Mouse (Mus musculus): ENCODE measurements around the gene 4932438A13Rik. TPM values are rescaled to one million over a fixed set of nuclear protein-coding genes. Genes with fewer than 3 reads are reported as not detected.

The 4932438A13Rik gene
- polyA plus RNA-seq (2015; fragmentation: Nextera tagmentation; extraction: Ambion mirVana), result 95.7 and 95.9 TPM in 2 replicates

- peak; percentile 99 for ATAC-seq
These were observed at the start of gene 4932438A13Rik for GRCm38 (mm10) chr3:36862721-36863275. Gene 4932438A13Rik, plus strand, starts transcription at chr3:36863104.

DNA sequence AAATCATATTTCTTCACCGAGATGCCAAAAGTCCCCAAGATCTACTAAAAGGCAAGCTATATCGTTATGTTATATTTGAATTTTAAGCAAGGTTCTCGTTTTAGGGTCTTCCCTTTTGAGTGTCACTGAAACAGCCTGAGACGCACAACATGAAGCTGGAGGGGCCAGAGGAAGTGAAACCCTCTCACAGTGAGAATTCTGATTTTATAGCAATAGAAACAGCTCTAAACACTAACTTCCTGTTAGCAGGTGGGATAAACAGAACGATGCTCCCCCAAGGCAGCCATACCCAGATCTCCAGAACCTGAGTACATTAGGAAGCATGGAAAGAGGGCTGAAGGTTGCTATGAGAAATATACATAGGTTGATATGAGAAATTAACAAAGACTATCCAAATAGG is 46.3 kb upstream of the 4932438A13Rik start:
- H3K27me3 ChIP-seq (ENCODE audit: control insufficient read depth, insufficient read depth, low read depth, low read length), result no peaks in the 10 kb centered on the region
- H3K4me1 ChIP-seq (ENCODE audit: control insufficient read depth, insufficient read depth, low read length), result no peaks in the 10 kb centered on the region
- H3K4me2 ChIP-seq (ENCODE audit: low read length), result no peak overlapping the region
- H3K9ac ChIP-seq (ENCODE audit: low read depth, low read length), result no peak overlapping the region
- H3K9me3 ChIP-seq (replicated peaks; ENCODE audit: control insufficient read depth, low read length, poor library complexity, severe bottlenecking), result no peaks in the 10 kb centered on the region
- ATAC-seq, result no peak
- H3K36me3 ChIP-seq (ENCODE audit: control insufficient read depth, insufficient read depth, low read length), result no peaks in the 10 kb centered on the region
- H3K27ac ChIP-seq (ENCODE audit: low read length), result no peak overlapping the region
- 88% methylated on average over 5 of the region's 5 CpGs for WGBS
- no peak overlapping the region for H3K4me3 ChIP-seq (ENCODE audit: low read depth, low read length)

More at GRCm38 (mm10) chr3:36862721-36863275, at the start of gene 4932438A13Rik:
- peak within 1 kb of the TSS; percentile 68 for H3K27ac ChIP-seq (ENCODE audit: low read length)
- H3K36me3 ChIP-seq (ENCODE audit: control insufficient read depth, insufficient read depth, low read length), result peaks cover 4% of the 10 kb centered on the region
- H3K9ac ChIP-seq (ENCODE audit: low read depth, low read length), result peak within 1 kb of the TSS; percentile 79
- H3K4me1 ChIP-seq (ENCODE audit: control insufficient read depth, insufficient read depth, low read length), result peaks cover 5% of the 10 kb centered on the region
- peak within 1 kb of the TSS; percentile 75 for H3K4me3 ChIP-seq (ENCODE audit: low read depth, low read length)
- WGBS, result under 1% methylated on average over 31 of the region's 38 CpGs
- H3K4me2 ChIP-seq (ENCODE audit: low read length), result peak within 1 kb of the TSS; percentile 67
- no peaks in the 10 kb centered on the region for H3K27me3 ChIP-seq (ENCODE audit: control insufficient read depth, insufficient read depth, low read depth, low read length)
- no peaks in the 10 kb centered on the region for H3K9me3 ChIP-seq (replicated peaks; ENCODE audit: control insufficient read depth, low read length, poor library complexity, severe bottlenecking)

GRCm38 (mm10) chr3:36819402-36819801 is 43.5 kb upstream of the 4932438A13Rik start:
- Histone ChIP-seq H3K27me3 (ENCODE audit: control insufficient read depth, insufficient read depth, low read depth, low read length) (no peaks in the 10 kb centered on the region), H3K9me3 (replicated peaks; ENCODE audit: control insufficient read depth, low read length, poor library complexity, severe bottlenecking) (no peaks in the 10 kb centered on the region), H3K4me2 (ENCODE audit: low read length) (no peak overlapping the region), H3K4me3 (ENCODE audit: low read depth, low read length) (no peak overlapping the region), H3K9ac (ENCODE audit: low read depth, low read length) (no peak overlapping the region), H3K27ac (ENCODE audit: low read length) (no peak overlapping the region), H3K4me1 (ENCODE audit: control insufficient read depth, insufficient read depth, low read length) (no peaks in the 10 kb centered on the region), H3K36me3 (ENCODE audit: control insufficient read depth, insufficient read depth, low read length) (no peaks in the 10 kb centered on the region)
- no peak for ATAC-seq
- WGBS, result 76% methylated on average over 7 of the region's 7 CpGs

- 95% methylated on average over 9 of the region's 9 CpGs for WGBS
These were observed 41.9 kb upstream of the 4932438A13Rik start for GRCm38 (mm10) chr3:36821037-36821436.

GRCm38 (mm10) chr3:36825098-36825497 is 37.8 kb upstream of the 4932438A13Rik start:
- Histone ChIP-seq H3K4me1 (ENCODE audit: control insufficient read depth, insufficient read depth, low read length) (peaks cover 4% of the 10 kb centered on the region), H3K4me3 (ENCODE audit: low read depth, low read length) (no peak overlapping the region), H3K9me3 (replicated peaks; ENCODE audit: control insufficient read depth, low read length, poor library complexity, severe bottlenecking) (no peaks in the 10 kb centered on the region), H3K36me3 (ENCODE audit: control insufficient read depth, insufficient read depth, low read length) (no peaks in the 10 kb centered on the region), H3K27ac (ENCODE audit: low read length) (no peak overlapping the region), H3K9ac (ENCODE audit: low read depth, low read length) (no peak overlapping the region), H3K4me2 (ENCODE audit: low read length) (no peak overlapping the region), H3K27me3 (ENCODE audit: control insufficient read depth, insufficient read depth, low read depth, low read length) (no peaks in the 10 kb centered on the region)
- WGBS, result 64% methylated on average over 1 of the region's 1 CpGs
- no peak for ATAC-seq

More at GRCm38 (mm10) chr3:36821037-36821436, 41.9 kb upstream of the 4932438A13Rik start:
- no peaks in the 10 kb centered on the region for H3K36me3 ChIP-seq (ENCODE audit: control insufficient read depth, insufficient read depth, low read length)
- no peaks in the 10 kb centered on the region for H3K4me1 ChIP-seq (ENCODE audit: control insufficient read depth, insufficient read depth, low read length)
- no peaks in the 10 kb centered on the region for H3K27me3 ChIP-seq (ENCODE audit: control insufficient read depth, insufficient read depth, low read depth, low read length)
- H3K27ac ChIP-seq (ENCODE audit: low read length), result no peak overlapping the region
- no peak overlapping the region for H3K4me3 ChIP-seq (ENCODE audit: low read depth, low read length)
- no peak overlapping the region for H3K9ac ChIP-seq (ENCODE audit: low read depth, low read length)
- H3K4me2 ChIP-seq (ENCODE audit: low read length), result no peak overlapping the region
- ATAC-seq, result no peak
- no peaks in the 10 kb centered on the region for H3K9me3 ChIP-seq (replicated peaks; ENCODE audit: control insufficient read depth, low read length, poor library complexity, severe bottlenecking)

- Histone ChIP-seq H3K4me2 (ENCODE audit: low read length) (no peak overlapping the region), H3K9ac (ENCODE audit: low read depth, low read length) (no peak overlapping the region), H3K36me3 (ENCODE audit: control insufficient read depth, insufficient read depth, low read length) (no peaks in the 10 kb centered on the region), H3K27me3 (ENCODE audit: control insufficient read depth, insufficient read depth, low read depth, low read length) (no peaks in the 10 kb centered on the region), H3K4me3 (ENCODE audit: low read depth, low read length) (no peak overlapping the region), H3K9me3 (replicated peaks; ENCODE audit: control insufficient read depth, low read length, poor library complexity, severe bottlenecking) (no peaks in the 10 kb centered on the region), H3K27ac (ENCODE audit: low read length) (no peak overlapping the region), H3K4me1 (ENCODE audit: control insufficient read depth, insufficient read depth, low read length) (peaks cover 4% of the 10 kb centered on the region)
- 93% methylated on average over 4 of the region's 4 CpGs for WGBS
- no peak for ATAC-seq
These were observed 37.4 kb upstream of the 4932438A13Rik start for GRCm38 (mm10) chr3:36825554-36825953.

DNA sequence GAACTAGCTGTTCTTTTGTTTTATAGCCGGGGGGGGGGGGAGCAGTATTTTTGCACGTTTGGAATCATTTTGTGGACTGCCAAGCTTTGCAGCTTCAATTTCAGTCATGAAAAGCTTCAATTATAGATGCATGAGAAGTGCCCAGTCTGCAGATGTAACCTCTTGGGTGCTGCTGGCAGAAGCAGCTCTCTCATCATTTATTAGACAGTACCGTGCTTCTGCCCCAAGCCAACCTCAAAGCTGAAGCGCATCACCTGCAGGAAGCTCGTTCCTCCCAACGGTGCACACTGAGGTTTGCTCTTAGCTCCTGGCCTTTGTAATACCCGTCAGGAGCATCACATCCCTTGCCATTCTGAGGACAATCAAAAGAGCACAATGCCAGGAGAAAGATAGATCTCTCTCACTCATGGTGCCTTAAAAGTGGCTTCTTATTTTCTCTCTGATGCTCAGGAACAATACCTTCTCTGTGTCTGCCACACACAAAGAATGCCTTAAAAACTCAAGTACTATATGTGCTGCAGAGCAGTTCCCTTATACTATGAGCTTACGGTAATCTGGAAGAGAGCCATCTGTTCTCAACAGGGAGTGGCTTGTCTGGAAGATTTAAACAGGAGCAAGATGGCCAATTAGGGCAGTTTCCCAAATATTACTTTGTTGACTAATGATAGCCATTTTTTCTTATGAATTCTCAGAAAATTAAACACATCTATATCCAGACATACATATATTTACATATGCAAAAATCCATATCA is 35.5 kb upstream of the 4932438A13Rik start:
- H3K9me3 ChIP-seq (replicated peaks; ENCODE audit: control insufficient read depth, low read length, poor library complexity, severe bottlenecking), result no peaks in the 10 kb centered on the region
- 31% methylated on average over 8 of the region's 8 CpGs for WGBS
- peak overlapping the region; percentile 31 for H3K27ac ChIP-seq (ENCODE audit: low read length)
- H3K4me1 ChIP-seq (ENCODE audit: control insufficient read depth, insufficient read depth, low read length), result peaks cover 4% of the 10 kb centered on the region
- no peak overlapping the region for H3K9ac ChIP-seq (ENCODE audit: low read depth, low read length)
- H3K4me2 ChIP-seq (ENCODE audit: low read length), result no peak overlapping the region
- ATAC-seq, result peak; percentile 75
- no peak overlapping the region for H3K4me3 ChIP-seq (ENCODE audit: low read depth, low read length)
- no peaks in the 10 kb centered on the region for H3K27me3 ChIP-seq (ENCODE audit: control insufficient read depth, insufficient read depth, low read depth, low read length)
- H3K36me3 ChIP-seq (ENCODE audit: control insufficient read depth, insufficient read depth, low read length), result no peaks in the 10 kb centered on the region

- H3K27ac ChIP-seq (ENCODE audit: low read length), result no peak overlapping the region
- H3K4me2 ChIP-seq (ENCODE audit: low read length), result no peak overlapping the region
- no peak for ATAC-seq
- no peak overlapping the region for H3K9ac ChIP-seq (ENCODE audit: low read depth, low read length)
- no peaks in the 10 kb centered on the region for H3K36me3 ChIP-seq (ENCODE audit: control insufficient read depth, insufficient read depth, low read length)
- no peak overlapping the region for H3K4me3 ChIP-seq (ENCODE audit: low read depth, low read length)
- WGBS, result 92% methylated on average over 3 of the region's 3 CpGs
- H3K27me3 ChIP-seq (ENCODE audit: control insufficient read depth, insufficient read depth, low read depth, low read length), result no peaks in the 10 kb centered on the region
- peaks cover 4% of the 10 kb centered on the region for H3K4me1 ChIP-seq (ENCODE audit: control insufficient read depth, insufficient read depth, low read length)
- H3K9me3 ChIP-seq (replicated peaks; ENCODE audit: control insufficient read depth, low read length, poor library complexity, severe bottlenecking), result no peaks in the 10 kb centered on the region
These were observed 32.7 kb upstream of the 4932438A13Rik start for GRCm38 (mm10) chr3:36830218-36830617.

GRCm38 (mm10) chr3:36834426-36834825 is 28.5 kb upstream of the 4932438A13Rik start:
- peaks cover 4% of the 10 kb centered on the region for H3K4me1 ChIP-seq (ENCODE audit: control insufficient read depth, insufficient read depth, low read length)
- 67% methylated on average over 4 of the region's 4 CpGs for WGBS
- H3K36me3 ChIP-seq (ENCODE audit: control insufficient read depth, insufficient read depth, low read length), result no peaks in the 10 kb centered on the region
- H3K9ac ChIP-seq (ENCODE audit: low read depth, low read length), result no peak overlapping the region
- no peak overlapping the region for H3K4me3 ChIP-seq (ENCODE audit: low read depth, low read length)
- ATAC-seq, result no peak
- no peaks in the 10 kb centered on the region for H3K9me3 ChIP-seq (replicated peaks; ENCODE audit: control insufficient read depth, low read length, poor library complexity, severe bottlenecking)
- H3K4me2 ChIP-seq (ENCODE audit: low read length), result no peak overlapping the region
- H3K27ac ChIP-seq (ENCODE audit: low read length), result no peak overlapping the region
- H3K27me3 ChIP-seq (ENCODE audit: control insufficient read depth, insufficient read depth, low read depth, low read length), result no peaks in the 10 kb centered on the region
